Mouse (Mus musculus): ENCODE results near the gene Disc1.

DNA sequence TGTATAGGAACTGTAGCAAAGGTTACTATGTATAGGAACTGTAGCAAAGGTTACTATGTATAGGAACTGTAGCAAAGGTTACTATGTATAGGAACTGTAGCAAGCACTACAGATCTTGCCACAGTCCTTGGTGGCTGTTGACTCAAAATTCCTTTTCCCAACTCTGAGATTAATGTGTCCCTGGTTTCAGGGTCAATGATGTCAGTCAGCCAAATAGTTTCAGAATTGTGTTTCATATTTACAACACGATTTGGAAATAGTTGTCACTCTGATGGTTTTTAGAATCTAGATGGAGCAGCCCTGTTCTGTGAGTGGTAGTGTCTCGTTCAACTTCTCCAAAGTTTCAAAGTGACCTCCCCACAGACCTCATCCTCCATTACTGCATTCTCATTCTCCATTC lies 117.5 kb downstream of the Disc1 start:
- TF ChIP-seq CTCF (IDR thresholded peaks at IDR 0.05; ENCODE audit: borderline replicate concordance, insufficient read depth, low read depth, low read length) (no peak), POLR2A (IDR thresholded peaks at IDR 0.05; ENCODE audit: borderline replicate concordance, insufficient read depth, low read length) (no peak)
